Mouse (Mus musculus): ENCODE data around the gene Kalrn.

Gene Kalrn

DNA sequence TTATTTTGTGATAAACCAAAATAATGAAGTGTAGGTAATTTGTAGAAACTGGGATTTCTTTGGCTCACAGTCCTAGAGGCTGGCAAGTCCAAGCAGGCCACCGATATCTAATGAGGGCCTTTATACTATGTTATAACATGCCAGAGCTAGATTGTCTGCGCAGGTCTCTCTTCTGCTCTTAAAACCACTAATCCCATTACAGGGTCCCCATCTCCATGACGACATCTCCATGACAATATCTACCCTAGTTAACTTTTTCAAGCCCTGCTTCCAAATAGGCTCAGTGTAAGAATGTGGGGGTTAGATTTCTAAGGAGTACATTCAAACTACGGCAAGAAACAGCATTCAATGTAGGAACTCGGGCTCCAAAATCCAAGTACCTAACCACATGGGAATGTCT is 143.2 kb downstream of the Kalrn start:
- no peak for DNase-seq (ENCODE audit: low read depth, low spot score)

DNA sequence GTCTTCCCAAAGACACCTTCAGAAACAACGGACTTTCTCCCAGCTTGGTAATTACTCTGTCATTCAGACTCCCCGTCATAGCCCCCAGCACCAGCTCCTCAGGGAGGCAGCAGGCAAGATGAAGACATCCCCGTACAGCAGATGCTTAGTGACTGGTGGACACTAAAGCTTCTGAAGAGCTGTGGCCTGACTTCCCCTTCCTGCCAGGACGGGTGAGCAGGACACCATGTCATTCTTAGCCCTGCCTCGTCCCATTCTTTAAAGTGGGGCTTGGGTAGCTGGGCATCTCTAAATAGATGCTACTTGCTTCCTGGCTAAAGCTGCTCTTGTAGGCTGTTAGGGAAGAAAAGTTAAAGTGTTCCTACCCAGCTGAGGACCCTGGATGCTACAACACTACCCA is 145.7 kb downstream of the Kalrn start:
- no peak for DNase-seq (ENCODE audit: low read depth, low spot score)

DNA sequence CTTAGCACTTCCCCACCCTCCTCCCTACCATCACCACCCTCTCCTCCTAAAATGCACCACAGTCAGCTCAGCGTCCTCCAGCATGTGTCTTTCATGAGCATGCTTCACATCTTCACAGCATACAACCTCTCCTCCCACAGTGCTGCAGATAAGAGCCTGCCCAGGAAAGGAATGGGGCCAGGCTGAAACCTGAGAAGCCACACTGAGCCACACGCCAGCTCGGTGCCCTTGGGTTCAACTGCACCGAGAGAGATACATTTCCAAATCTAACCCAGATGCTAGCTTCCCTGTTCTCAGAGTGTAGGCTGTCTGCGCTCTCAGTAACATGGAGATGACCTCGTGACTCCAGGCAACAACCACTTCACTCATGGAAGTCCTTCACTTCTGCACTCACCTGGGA is 151.9 kb downstream of the Kalrn start:
- DNase-seq (ENCODE audit: low read depth, low spot score): no peak

DNA sequence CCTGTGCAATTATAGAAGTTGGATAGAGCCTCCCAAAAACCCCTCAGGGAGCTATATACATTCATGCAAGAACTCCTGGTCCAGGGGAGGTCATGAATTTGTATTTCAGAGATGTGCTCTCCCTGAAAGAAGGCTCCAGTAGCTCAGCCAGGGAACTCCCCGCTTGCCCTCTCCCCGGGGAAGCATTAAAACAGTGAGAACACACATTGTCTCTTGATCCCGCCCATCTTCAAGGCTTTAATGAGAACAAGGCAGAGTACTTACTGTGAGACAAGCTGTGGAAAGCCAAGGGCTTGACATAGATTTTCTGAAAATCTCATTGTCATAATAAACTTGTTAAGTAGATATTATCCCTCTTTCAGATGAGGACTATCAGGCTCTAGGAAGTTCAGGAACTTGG is 155.4 kb downstream of the Kalrn start:
- no peak for DNase-seq (ENCODE audit: low read depth, low spot score)

DNA sequence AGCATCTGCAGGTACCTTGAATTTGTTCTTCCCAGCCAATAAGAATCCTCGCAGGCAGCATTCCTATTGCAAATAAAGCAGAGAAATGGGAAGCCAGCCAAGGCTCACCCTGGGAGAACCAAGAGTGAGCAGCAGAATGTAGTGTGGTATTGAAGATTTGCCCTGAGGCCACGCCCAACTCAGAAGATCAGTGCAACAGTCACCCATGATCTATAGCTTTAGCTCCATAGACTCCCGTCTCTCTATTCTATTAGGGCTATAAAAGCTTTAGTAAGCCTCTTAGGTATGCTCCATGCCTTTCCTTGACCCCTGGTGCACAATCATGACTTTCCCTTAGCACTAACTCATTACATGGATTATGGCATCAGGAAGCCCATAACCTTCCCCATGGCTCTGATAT is 155.9 kb downstream of the Kalrn start:
- DNase-seq (ENCODE audit: low read depth, low spot score): no peak

DNA sequence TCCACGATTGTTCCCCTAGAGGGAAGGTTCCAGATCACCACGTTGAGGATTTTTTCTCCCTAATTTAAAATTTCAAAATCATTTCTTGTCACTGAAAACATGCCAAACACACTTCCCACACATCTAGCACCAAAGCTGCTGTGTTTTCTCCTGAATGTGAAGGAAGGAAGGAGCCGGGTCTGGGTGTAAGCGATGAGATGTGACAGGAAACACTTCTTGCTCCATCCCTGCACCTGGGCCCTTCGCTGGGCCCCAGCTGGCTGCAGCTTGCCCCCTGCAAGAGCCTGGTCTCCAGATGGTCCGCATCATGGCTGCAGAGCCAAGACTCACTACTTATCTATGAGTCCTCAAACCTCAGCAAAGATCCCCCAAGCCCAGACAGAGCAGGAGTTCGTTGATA is 158.8 kb downstream of the Kalrn start:
- DNase-seq (ENCODE audit: low read depth, low spot score): no peak

DNA sequence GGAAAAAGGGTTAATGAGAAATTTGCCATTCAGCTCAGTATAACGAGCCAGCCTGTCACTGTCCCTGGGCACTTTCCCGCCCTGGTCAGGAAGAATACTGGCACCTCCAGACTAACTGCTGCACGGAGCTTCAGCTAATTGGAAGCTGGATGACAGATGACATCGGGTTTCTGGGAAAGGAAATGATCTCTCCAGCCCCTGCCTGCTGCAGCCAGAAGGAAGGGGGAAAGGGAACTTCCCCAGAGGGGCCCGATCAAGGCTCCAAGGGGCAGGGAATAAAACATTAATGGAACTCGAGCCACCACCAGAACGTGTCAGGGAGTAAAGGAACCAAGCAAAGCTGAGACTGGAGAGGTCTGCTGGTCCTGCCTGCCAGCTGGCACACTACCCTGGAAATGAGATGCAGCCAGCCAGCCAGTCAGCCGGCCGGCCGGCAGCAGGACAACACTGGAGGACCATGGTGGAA is 159.4 kb downstream of the Kalrn start:
- no peak for DNase-seq (ENCODE audit: low read depth, low spot score)

DNA sequence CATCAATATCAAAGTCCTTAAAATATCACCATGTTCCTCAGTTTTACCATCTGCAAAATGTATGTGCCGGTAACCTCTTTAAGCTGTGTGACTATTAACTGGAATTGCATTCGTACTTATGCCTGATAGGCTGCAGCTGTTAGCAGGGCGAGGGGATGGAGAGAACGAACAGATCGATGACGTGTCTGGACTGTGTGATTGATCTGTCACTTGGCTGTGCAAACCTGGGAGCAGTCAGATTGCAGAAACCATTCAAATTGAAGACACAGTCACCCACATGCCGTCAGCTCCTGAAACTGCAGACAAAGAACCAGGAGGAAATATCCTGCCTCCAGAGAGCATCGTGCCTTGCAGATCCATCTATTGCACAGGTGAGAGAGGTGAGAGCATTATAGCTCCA is 166.3 kb downstream of the Kalrn start:
- DNase-seq (ENCODE audit: low read depth, low spot score): no peak

DNA sequence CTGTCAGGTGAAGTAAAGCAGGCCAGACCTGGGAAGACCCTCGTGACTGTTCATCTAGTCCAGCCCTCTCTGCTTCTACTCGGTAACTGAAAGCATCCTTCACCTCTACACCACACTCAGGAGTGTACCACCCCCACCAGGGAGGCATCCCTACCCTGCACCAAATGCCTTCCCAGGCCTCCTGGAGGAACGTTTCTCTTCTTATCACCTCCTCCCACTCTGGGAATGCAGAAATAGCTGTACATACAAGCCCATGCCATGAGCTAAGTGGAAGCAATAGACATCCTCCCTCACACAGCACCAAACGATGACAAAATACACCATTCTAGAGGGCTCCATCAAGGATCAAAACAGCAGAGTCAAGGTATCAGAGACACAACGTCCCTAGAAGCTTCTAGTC is 168.2 kb downstream of the Kalrn start:
- no peak for DNase-seq (ENCODE audit: low read depth, low spot score)

DNA sequence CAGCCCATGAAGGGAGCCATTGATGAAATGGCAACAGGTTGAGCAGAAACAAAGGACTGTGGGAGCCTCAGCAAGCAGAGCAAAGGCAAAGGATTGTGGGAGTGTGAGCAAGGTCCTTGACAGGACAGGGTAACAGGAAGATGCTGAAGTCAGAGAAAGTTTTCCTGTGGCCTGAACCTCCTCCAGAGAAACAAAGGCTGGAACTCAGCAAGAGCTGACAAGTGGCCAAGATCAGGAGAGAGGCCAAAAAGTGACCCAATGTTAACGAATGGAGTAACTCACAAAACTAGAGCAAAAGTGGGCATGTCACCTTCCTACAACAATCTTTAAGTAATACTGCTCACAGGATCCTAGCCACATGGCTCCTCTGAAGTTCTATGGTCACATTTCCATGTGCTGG is 172.1 kb downstream of the Kalrn start:
- no peak for DNase-seq (ENCODE audit: low read depth, low spot score)

DNA sequence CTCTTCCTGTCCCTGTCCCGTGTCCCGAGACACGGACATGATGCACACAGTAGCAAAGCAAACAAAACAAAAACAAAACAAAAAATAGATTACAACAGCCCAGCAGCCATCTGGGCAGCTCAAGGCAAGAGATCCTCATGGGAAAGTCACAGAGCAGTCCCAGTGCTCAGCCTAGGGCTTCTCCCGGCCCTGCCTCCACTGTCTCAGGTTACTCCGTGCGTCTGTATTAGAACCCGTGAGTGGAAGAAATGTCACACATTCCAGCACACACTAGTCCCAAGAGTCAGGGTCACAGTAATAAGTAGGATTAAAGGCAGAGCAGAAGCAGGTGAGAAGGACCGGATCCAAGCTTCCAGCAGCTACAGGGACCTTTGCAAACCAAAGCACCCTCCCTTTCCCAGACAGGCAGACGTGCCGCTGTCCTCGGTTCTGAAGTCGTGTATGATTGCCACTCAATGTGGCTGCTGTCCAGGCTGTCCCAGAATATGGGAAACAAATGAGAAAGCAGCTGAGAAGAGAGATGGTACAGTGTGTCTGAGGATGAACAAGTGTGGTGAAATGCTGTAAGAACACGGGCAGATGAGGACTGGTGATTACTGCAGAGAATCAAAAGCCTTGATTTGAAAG is 173.1 kb downstream of the Kalrn start:
- no peak for DNase-seq (ENCODE audit: low read depth, low spot score)

DNA sequence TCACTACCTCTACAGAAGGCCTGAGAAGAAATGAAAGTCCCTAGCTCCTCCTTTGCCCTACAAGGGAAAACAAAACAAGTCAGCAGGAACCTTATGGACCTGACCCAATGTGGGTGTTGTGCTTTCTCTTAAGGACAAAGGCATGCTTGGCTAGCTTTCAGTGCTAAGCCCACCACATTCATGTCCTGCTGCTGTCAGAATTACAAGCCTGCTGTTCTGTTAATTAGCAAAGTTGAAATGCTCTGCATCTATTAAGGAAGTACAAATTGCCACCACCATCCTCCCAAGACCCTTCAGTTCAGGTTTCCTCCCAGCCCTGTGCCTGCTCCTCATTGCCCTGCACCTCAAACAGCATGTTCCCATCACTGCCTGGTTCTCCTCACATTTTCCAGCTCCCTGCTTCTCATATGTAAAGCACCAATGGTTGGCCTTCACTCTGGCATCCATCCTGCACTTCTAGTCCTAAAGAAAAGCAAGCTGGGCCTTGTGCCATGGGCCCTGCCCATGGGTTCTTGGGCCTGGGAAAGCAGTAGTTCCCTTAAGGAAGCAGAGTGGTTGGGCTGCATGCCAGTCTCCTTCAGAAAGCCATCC is 178.0 kb downstream of the Kalrn start:
- DNase-seq (ENCODE audit: low read depth, low spot score): no peak

DNA sequence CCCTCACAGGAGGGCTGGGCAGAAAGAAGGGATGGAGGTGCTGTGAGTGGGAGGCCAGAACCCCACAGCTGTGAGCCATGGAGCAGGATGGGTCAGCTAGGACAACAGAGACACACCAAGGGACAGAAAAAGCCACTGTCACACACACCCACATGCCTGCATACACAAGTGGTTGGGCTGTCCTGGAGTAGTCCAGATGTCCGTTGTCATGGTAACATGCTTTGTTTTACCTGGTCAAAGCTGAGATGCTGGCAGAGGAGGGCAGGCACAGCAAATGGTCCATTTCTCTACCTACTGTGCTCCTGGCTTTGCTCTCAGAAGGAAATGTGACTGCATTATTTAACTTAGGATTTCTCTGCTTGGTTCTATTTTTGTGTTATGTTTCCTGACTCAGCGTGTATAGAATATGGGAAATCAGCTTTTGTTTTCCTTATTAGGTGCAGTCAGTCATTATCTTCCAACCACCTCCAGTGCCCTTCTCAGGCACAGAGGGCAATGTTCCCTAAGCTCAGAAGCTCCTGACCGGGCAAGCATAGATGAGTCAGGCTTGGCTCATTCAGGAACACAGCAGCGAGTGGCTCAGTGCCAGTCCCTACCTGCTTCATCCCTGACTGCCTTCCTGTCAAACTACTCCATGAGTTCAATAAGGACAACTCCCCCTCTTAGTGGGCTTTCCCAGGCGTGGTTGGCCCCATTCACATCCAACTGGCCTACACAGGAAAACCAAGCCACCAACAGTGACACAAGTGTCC is 183.6 kb downstream of the Kalrn start:
- no peak for DNase-seq (ENCODE audit: low read depth, low spot score)

DNA sequence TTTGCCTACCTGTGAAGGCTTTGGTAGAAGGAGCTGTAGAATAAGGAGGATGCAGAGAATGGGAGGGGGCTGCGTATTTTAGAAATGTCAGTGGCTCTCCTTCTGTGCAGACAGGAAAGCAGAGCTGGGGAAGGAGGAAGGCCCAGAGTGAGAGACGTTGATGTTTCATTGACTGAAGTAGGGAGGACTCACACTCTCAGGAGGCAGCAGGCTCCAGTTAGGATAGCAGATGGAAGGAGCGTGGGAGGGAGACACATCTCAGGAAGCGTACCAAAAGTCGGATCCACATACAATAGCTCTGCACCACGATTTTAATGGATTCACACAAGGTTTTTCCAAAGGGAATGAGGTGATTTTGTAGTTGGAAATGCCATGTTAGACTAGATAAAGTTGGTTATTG is 184.5 kb downstream of the Kalrn start:
- no peak for DNase-seq (ENCODE audit: low read depth, low spot score)

DNA sequence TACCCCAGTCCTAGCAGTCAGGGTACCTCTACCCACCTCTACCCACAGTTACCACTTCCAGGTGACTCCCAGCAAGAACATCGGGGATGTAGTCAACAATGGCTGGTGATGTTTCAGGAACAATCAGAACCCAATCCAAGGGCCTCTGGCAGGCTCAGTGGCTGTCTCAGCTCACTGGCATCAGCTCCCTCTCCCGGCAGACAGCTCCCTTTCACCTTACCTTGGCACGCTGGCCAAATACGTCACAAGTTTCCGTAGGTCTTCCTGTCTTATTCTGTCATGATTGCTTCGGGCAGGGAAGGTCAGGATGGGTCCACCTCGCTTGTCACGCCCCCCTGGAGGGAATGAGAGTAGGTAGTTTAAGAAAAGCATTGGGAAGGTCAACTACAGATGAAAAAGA is 188.3 kb downstream of the Kalrn start:
- no peak for DNase-seq (ENCODE audit: low read depth, low spot score)

DNA sequence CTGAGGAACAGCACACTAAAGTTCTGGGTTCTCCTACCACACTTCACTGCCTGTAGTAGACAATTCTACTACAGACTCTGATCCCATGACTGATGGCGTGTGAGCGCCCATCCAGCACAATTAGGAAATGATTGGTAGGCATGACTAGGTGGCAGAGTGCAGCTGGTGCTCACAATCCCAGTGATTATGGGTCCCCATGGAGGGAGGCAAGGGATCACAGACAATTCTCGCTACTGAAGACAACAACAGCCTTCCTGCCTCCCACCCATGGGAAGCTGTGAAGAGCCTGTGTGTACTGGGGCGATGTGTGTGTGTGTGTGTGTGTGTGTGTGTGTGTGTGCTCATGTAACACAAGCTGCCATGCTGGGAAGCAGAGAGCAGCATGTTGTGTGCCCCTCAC is 190.3 kb downstream of the Kalrn start:
- DNase-seq (ENCODE audit: low read depth, low spot score): no peak

DNA sequence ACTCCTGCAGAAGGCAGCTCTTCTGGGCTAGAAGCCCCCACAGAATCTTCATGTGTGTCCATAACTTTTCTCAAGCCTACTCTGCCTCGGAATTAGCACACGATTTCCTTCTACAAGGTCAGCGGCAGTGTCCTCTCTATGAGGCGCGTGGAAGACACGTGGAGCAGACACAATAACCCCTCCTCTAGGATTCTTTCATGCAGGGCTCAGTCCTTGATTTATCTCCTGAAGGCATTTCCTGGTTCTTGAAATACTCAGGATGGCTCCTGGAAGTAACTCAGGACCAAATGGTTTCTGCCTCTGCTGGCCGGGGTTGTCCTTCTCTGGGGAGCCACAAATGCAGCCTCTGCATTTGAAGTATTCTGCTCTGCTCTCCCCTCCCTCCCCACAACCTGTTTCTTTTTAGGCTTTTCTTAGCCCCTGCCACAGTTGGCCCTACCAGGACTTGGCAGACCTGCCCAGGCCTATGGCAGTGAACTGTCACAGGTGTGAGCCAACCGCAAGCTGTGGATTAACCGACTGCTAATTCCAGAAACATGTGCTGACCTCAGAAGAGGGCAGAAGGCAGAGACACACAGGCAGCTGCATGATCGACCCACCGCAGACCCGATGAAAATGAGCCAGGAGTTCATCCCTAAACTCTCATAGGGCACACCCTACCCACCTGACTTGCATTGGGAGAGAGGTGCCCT is 197.0 kb downstream of the Kalrn start:
- DNase-seq (ENCODE audit: low read depth, low spot score): no peak

DNA sequence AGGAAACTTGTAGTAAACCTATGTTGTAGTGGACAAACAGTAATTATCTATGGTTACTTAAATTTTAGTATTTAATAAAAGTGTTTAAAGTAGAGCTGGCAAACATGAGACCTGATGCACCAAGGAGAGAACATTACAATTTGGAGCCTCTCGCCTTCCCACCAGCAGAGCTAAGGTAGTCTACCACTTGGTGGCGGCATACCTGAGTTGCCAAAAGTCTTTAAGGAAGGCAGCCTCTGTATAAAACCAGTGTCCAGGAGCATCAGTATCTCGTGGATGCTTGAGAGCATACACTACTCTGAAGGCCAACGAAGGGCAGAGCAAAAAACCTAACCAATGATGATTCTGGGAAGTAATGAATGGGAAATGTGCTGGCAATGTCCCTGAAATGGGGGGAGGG is 199.8 kb downstream of the Kalrn start:
- DNase-seq (ENCODE audit: low read depth, low spot score): no peak

DNA sequence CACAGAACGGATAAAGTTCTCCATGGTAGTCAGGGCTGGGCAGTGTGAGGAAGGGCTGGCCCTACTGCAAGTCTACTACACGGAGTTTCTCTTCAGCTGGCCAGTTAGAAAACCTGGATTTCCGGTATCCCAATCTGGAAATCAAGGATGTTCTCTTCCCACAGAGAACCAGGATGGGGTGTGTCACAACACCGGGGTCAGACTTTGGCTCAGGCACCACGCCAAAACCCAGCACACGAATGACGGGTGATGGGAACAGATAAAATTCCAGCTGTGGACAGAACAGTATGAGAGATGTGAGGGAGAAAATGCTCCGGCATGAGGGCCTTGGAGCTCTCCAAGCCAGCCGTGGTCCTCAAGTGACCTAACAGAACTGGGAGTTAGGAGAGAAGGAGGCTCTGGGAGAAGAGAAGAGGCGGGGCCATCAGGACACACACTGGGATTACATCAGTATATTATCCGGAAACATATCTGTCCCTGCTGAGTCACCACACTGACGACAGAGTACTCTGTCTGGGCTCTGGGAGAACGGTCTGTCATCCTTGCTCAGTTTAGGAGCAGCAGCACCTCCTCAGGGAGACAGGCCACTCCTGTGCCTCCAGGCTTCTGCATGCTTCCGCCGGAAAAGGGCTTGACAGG is 201.1 kb downstream of the Kalrn start:
- no peak for DNase-seq (ENCODE audit: low read depth, low spot score)

DNA sequence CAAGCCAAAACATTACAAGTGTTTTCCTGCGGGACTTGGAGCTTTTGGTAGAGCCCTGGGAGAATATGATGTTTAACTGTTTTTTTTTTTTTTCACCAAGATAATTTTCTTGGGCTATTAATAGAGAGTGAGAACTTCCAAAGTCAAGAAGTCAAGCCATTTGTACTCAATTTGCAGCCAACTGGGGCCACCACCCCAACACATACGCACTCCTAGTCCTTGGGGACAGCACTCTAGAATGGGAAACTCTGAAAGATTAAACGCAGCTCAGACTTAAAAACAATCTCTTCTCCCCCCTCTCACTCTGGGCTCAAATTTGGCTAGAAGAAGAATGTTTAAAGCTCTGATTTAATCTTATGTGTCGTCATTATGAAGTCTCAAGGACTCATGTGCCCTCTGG is 214.1 kb downstream of the Kalrn start:
- DNase-seq (ENCODE audit: low read depth, low spot score): no peak

DNA sequence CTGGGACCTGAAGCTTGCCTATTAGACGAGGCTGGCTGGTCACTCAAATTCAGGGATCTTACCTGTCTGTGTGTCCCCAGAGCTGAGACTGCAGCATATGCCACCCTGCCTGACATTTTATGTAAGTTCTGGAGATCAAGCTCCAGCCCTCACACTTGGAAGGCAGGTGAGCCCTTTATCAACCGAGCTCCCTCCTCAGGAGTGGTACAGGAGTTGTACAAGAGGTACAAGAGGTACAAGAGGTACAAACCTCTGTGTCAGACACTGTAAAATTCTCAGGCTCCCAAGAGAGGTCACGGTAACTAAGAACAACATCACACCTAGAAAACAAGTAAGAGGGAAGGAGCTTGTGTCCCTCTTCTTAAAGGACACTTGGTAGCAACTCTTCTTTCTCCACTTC is 217.8 kb downstream of the Kalrn start:
- DNase-seq (ENCODE audit: low read depth, low spot score): no peak

DNA sequence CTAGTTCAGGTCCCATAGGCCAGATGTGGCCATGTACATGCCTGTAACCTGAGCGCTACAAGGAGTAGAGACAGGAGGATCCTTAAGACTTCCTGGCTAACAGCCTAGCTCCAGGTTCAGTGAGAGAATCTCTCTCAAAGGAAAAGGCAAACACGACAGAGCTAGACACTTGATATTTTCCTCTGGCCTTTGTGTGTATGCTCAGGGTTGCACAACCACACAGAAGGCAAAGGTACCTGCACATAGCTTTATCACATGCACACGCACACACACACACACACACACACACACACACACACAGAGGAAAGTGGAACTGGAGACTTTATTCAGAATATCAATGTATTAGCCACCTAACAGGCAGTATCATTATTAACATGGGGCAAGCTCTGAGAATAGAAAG is 219.3 kb downstream of the Kalrn start:
- no peak for DNase-seq (ENCODE audit: low read depth, low spot score)
